Mouse (Mus musculus) granulocyte monocyte progenitor cell, adult 5-6 weeks (primary cell): ENCODE measurements around the gene Tubg1. TPM values are rescaled to one million over a fixed set of nuclear protein-coding genes. Genes with fewer than 3 reads are reported as not detected.
"Not testable (repeated sequence)": the region's sequence is repeated elsewhere in the genome, so short reads cannot be mapped to it uniquely, and the experiment has no call there.

Source experiments
- ATAC-seq: replicated peaks from 2 replicates; pipeline ENCODE4 v1.8.0; 2016; ENCODE audit warnings: mild to moderate bottlenecking, moderate TSS enrichment, inconsistent platforms; ENCODE audit not compliant: poor library complexity, severe bottlenecking
- total RNA-seq, 2 experiments: library from RNA; stranded (forward) in 1 of 2; stranded (reverse) in 1 of 2; fragments of 200-712, 200-1000 nt in 1 of 2; fragments of >200 nt in 1 of 2; fragmentation: Nextera tagmentation in 1 of 2; gene quantifications; 2 replicates each; pipeline ENCODE4 v1.2.3; 2014 to 2017

Gene Tubg1
- total RNA-seq, 2 experiments from 2014 or later = 43.7 to 53.4 TPM

GRCm38 (mm10) chr11:101137000-101137399, 17.3 kb downstream of the Tubg1 start:
- no peak for ATAC-seq

- ATAC-seq = peak; percentile 53
Observed at GRCm38 (mm10) chr11:101138536-101139181, 18.9 kb downstream of the Tubg1 start.

- no peak for ATAC-seq
Observed at GRCm38 (mm10) chr11:101140164-101140819, 20.6 kb downstream of the Tubg1 start.

GRCm38 (mm10) chr11:101141088-101141487, 21.4 kb downstream of the Tubg1 start:
- no peak for ATAC-seq

GRCm38 (mm10) chr11:101142215-101142967, 22.7 kb downstream of the Tubg1 start:
- no peak for ATAC-seq

- ATAC-seq = peak; percentile 66
Observed at GRCm38 (mm10) chr11:101143338-101144225, 23.8 kb downstream of the Tubg1 start.

GRCm38 (mm10) chr11:101146377-101146776, 26.6 kb downstream of the Tubg1 start:
- no peak for ATAC-seq

GRCm38 (mm10) chr11:101148751-101149150, 29.0 kb downstream of the Tubg1 start:
- no peak for ATAC-seq

GRCm38 (mm10) chr11:101149178-101150105, 29.7 kb downstream of the Tubg1 start:
- ATAC-seq = no peak

- no peak for ATAC-seq
Observed at GRCm38 (mm10) chr11:101151063-101151462, 31.3 kb downstream of the Tubg1 start.

- ATAC-seq = no peak
Observed at GRCm38 (mm10) chr11:101152825-101153224, 33.1 kb downstream of the Tubg1 start.

- ATAC-seq = no peak
Observed at GRCm38 (mm10) chr11:101154648-101155047, 34.9 kb downstream of the Tubg1 start.

GRCm38 (mm10) chr11:101155151-101155550, 35.4 kb downstream of the Tubg1 start:
- ATAC-seq = no peak

- peak; percentile 66 for ATAC-seq
Observed at GRCm38 (mm10) chr11:101155728-101156371, 36.1 kb downstream of the Tubg1 start, which contains the start of gene Tubg2. TSS of gene Tubg2 (plus strand) at chr11:101155907.

- ATAC-seq = peak; percentile 23; the same call in 1 of the 2 replicates
Observed at GRCm38 (mm10) chr11:101160151-101160550, 40.4 kb downstream of the Tubg1 start.

GRCm38 (mm10) chr11:101160981-101161505, 41.3 kb downstream of the Tubg1 start:
- not testable (repeated sequence) for ATAC-seq

- no peak for ATAC-seq
Observed at GRCm38 (mm10) chr11:101161551-101161950, 41.8 kb downstream of the Tubg1 start.

- no peak for ATAC-seq
Observed at GRCm38 (mm10) chr11:101162301-101162700, 42.6 kb downstream of the Tubg1 start.
